Mouse (Mus musculus) limb, embryonic 15.5 days (tissue): ENCODE results near the gene Hspa8. TPM values are rescaled to one million over a fixed set of nuclear protein-coding genes. Genes with fewer than 3 reads are reported as not detected.

Experiments used
- ATAC-seq: fragments of 200-750 bp; cut with Nextera tagmentation; 2 replicates; pipeline ENCODE4 v1.8.0; 2017; ENCODE audit warnings: low read depth, moderate TSS enrichment; ENCODE audit not compliant: insufficient number of reproducible peaks, low FRiP score, low TSS enrichment
- H3K27ac ChIP-seq: fragments of 300-500 bp; sonication (generic); 2 replicates; pipeline ENCODE4 v1.5.1; 2015; ENCODE audit warnings: moderate library complexity, mild to moderate bottlenecking, inconsistent platforms
- H3K27me3 ChIP-seq: fragments of 300-500 bp; sonication (generic); 2 replicates; pipeline ENCODE4 v1.6.1; 2015; ENCODE audit warnings: inconsistent platforms
- H3K36me3 ChIP-seq: fragments of 300-500 bp; sonication (generic); 2 replicates; pipeline ENCODE4 v1.6.1; 2015; ENCODE audit warnings: inconsistent platforms
- H3K4me1 ChIP-seq: fragments of 300-500 bp; sonication (generic); 2 replicates; pipeline ENCODE4 v1.6.1; 2015; ENCODE audit warnings: inconsistent platforms
- H3K4me2 ChIP-seq: fragments of 300-500 bp; sonication (generic); 2 replicates; pipeline ENCODE4 v1.6.1; 2015; ENCODE audit warnings: mild to moderate bottlenecking, inconsistent platforms
- H3K4me3 ChIP-seq: fragments of 300-500 bp; sonication (generic); 2 replicates; pipeline ENCODE4 v1.5.1; 2015; ENCODE audit warnings: mild to moderate bottlenecking, inconsistent platforms
- H3K9ac ChIP-seq: fragments of 300-500 bp; sonication (generic); 2 replicates; pipeline ENCODE4 v1.6.1; 2015; ENCODE audit warnings: inconsistent platforms
- H3K9me3 ChIP-seq: fragments of 300-500 bp; sonication (generic); 2 replicates; pipeline ENCODE4 v1.6.1; 2016; ENCODE audit warnings: inconsistent platforms
- WGBS: fragments of 180-500 bp; shearing (Covaris S2); methylation state at CpG from one replicate; pipeline ENCODE4 v1.1.7; 2015; 5-methylcytosine and 5-hydroxymethylcytosine counted together
- polyA plus RNA-seq: library from polyadenylated mRNA; unstranded; fragments of >200 nt; fragmentation: Nextera tagmentation; extraction: Ambion mirVana; gene quantifications from 2 replicates; pipeline ENCODE4 v1.2.1, GENCODE M21; 2015

Hspa8 gene
- polyA plus RNA-seq, 1 experiment from 2014 or later = 2,248 TPM

DNA sequence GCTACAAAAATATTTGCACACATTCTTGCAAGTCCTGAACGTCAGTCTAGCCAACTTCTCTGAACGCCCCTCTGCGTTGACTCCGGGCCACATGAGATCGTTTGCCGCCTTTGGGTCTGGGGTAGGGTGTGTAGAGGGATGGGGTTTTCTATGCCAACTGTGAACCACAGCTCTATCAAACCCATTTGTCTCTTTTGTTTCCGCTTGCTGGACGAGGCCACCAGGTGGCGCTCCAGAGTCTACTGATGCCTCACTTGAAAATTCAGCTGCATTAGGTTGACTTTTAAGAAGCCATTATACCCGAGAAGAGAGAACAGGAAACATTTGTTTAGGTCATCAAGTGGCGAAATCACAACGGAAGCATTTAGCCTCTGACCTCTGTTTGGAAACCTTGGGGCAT lies 33.8 kb downstream of the Hspa8 start:
- no peak overlapping the region for H3K4me2 ChIP-seq
- H3K9me3 ChIP-seq = no peaks in the 10 kb centered on the region
- no peaks in the 10 kb centered on the region for H3K36me3 ChIP-seq
- no peaks in the 10 kb centered on the region for H3K27me3 ChIP-seq
- 6% methylated on average over 12 of the region's 12 CpGs for WGBS
- no peak overlapping the region for H3K27ac ChIP-seq
- no peak overlapping the region for H3K9ac ChIP-seq
- no peaks in the 10 kb centered on the region for H3K4me1 ChIP-seq
- ATAC-seq = no peak
- no peak overlapping the region for H3K4me3 ChIP-seq

DNA sequence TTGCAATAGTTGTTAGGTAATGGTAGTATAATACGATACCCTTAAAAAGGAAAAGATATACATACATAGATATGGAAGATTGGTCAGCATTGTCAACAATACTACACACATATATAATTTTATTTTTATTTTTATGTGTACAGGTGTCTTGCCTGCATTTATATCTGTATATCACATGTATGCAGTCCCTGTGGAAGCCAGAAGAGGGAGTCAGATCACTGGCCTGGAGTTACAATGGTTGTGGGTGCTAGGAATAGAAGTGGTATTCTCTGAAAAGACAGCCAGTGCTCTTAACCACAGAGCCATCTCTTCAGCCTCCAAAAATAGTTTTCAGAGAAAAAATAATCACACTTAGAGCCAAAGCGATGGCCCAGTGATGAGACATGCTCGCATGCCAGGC lies 35.9 kb downstream of the Hspa8 start:
- H3K27ac ChIP-seq = no peak overlapping the region
- no peak overlapping the region for H3K4me2 ChIP-seq
- H3K4me1 ChIP-seq = no peaks in the 10 kb centered on the region
- no peaks in the 10 kb centered on the region for H3K9me3 ChIP-seq
- no peak overlapping the region for H3K4me3 ChIP-seq
- WGBS = 85% methylated on average over 3 of the region's 3 CpGs
- no peaks in the 10 kb centered on the region for H3K36me3 ChIP-seq
- H3K27me3 ChIP-seq = no peaks in the 10 kb centered on the region
- no peak for ATAC-seq
- H3K9ac ChIP-seq = no peak overlapping the region

DNA sequence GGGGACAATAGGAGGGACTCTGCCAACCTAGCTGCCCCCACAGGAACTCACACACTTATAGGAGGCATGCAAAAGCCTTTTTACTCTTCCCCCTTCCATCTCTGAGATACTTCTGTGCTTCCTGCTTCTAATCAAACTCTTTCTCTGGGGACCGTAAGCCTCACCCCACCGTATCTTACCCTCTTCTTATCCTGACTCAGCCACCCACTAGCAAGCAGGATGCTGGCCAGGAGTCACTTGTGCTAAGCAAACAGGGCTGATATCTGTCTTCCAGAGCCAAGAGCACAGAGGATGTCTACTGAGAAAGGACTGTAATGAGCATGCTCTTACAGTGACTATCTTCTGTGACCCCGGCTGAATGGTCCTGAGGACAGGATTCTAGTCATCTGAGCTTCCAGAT lies 38.9 kb downstream of the Hspa8 start:
- Histone ChIP-seq H3K4me3 (no peak overlapping the region), H3K9ac (no peak overlapping the region), H3K4me1 (no peaks in the 10 kb centered on the region), H3K36me3 (no peaks in the 10 kb centered on the region), H3K9me3 (no peaks in the 10 kb centered on the region), H3K4me2 (no peak overlapping the region), H3K27me3 (no peaks in the 10 kb centered on the region), H3K27ac (no peak overlapping the region)
- 70% methylated on average over 3 of the region's 3 CpGs for WGBS
- ATAC-seq = no peak

DNA sequence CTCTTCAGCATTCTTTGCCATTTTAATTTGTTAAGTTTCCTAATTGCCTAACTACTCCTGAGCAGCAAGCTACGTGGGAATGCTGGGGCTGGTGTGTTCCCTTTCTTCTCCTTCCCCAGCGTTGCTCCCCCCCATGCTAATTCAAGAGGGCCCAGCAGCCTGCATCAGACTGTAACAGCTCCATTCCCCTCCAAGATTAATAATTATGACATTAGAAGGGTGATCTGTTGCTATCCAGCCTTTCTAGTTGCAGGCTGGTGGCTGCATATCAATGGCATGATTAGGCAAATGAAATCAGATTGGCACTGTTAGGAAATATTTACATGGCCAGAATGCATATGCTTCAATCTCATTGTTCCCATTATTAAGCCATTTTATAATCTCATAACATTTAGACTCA lies 50.7 kb downstream of the Hspa8 start:
- no peak overlapping the region for H3K4me3 ChIP-seq
- no peak overlapping the region for H3K9ac ChIP-seq
- H3K4me1 ChIP-seq = no peaks in the 10 kb centered on the region
- 25% methylated on average over 2 of the region's 2 CpGs for WGBS
- no peaks in the 10 kb centered on the region for H3K36me3 ChIP-seq
- ATAC-seq = no peak
- H3K27ac ChIP-seq = no peak overlapping the region
- H3K27me3 ChIP-seq = peaks cover 3% of the 10 kb centered on the region
- no peaks in the 10 kb centered on the region for H3K9me3 ChIP-seq
- no peak overlapping the region for H3K4me2 ChIP-seq

DNA sequence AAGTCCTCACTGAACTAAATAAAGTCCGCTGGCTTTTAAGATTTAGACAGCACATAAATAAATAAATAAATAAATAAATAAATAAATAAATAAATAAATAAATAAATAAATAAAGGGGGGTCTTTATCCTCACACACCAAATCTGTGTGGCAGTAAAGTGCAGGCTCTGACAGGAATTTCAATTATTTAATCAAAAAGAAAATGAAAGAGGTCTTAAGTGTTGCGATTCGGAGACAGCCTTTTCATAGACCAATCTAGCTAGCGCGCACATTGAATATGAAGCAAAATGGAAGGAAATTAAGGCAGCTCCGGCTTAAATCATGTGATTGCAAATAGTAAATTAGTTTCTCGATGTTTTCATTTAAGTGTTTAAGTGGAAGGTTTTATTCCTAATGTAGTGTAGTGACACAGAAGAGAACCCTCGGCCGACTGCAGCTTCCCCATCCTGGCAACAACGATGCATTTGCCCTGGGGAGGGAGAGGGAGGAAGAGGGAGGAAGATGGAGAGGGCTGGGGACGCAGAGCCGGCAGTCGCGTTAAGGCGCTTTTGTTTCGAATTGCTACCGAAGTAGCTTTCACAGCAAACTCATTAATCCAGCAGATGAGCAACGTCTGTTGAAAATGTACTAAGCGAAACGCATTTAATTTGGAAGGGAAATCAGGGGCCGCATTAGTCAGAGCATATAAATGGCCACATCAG lies 57.8 kb downstream of the Hspa8 start:
- no peaks in the 10 kb centered on the region for H3K4me1 ChIP-seq
- ATAC-seq = no peak
- 9% methylated on average over 21 of the region's 21 CpGs for WGBS
- H3K9me3 ChIP-seq = no peaks in the 10 kb centered on the region
- peaks cover 14% of the 10 kb centered on the region for H3K27me3 ChIP-seq
- no peaks in the 10 kb centered on the region for H3K36me3 ChIP-seq
- H3K9ac ChIP-seq = no peak overlapping the region
- peak overlapping the region; percentile 33 for H3K4me3 ChIP-seq
- H3K27ac ChIP-seq = no peak overlapping the region
- peak overlapping the region; percentile 50 for H3K4me2 ChIP-seq

DNA sequence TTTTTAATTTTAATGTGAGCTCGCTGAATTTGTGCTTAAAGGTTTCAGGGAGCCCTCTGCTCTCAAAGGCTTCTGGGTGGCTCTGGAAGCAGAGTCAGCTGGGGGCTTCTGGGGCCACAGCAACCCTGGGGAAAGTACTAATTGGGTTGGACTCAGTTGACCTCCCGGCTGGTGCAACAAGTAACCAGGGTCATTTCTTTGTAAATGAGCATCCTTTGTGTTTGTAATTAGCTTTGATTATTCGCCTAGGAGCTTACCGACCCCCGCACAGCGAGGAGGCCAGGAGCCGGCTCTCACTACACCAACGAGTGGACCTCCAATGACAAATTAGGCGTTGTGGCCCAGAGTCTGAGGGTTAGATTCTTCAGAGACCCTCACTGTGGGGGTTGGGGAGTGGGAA lies 58.4 kb downstream of the Hspa8 start:
- peaks cover 14% of the 10 kb centered on the region for H3K27me3 ChIP-seq
- ATAC-seq = no peak
- no peak overlapping the region for H3K27ac ChIP-seq
- no peaks in the 10 kb centered on the region for H3K4me1 ChIP-seq
- no peaks in the 10 kb centered on the region for H3K36me3 ChIP-seq
- peak overlapping the region; percentile 33 for H3K4me3 ChIP-seq
- H3K9me3 ChIP-seq = no peaks in the 10 kb centered on the region
- H3K4me2 ChIP-seq = peak overlapping the region; percentile 50; the same call in 1 of the 2 replicates
- no peak overlapping the region for H3K9ac ChIP-seq
- 7% methylated on average over 9 of the region's 9 CpGs for WGBS

Other genes starting within 250 kb of the Hspa8 start
- gene Gm21915, start 130.4 kb upstream of the Hspa8 start, polyA plus RNA-seq = not detected in 2 replicates
- 36.0 and 44.2 TPM in 2 replicates for gene Clmp, start 115.0 kb upstream of the Hspa8 start, polyA plus RNA-seq
- not detected in 2 replicates for gene Bsx, start 73.1 kb downstream of the Hspa8 start, polyA plus RNA-seq
- not detected in 2 replicates for gene Jhy, start 163.1 kb downstream of the Hspa8 start, polyA plus RNA-seq
- 0.20 and 0.24 TPM in 2 replicates for gene Crtam, start 203.6 kb downstream of the Hspa8 start, polyA plus RNA-seq